Mouse (Mus musculus): Measurements from ENCODE around the gene Arfgap1. TPM values are rescaled to one million over a fixed set of nuclear protein-coding genes. Genes with fewer than 3 reads are reported as not detected.

Arfgap1 gene
- polyA plus RNA-seq, 1 experiment from 2014 or later: 81.6 TPM

GRCm38 (mm10) chr2:180954061-180955047 is 12.7 kb upstream of the Arfgap1 start, which contains the start of gene Nkain4:
TSS of gene Nkain4 (minus strand) at chr2:180954699.
- H3K36me3 ChIP-seq: no peaks in the 10 kb centered on the region
- peaks cover 43% of the 10 kb centered on the region for H3K27me3 ChIP-seq (ENCODE audit: low read depth, poor library complexity, severe bottlenecking)
- H3K4me1 ChIP-seq: peaks cover 73% of the 10 kb centered on the region
- H3K4me3 ChIP-seq: peak within 1 kb of the TSS; percentile 76
- no peaks in the 10 kb centered on the region for H3K9me3 ChIP-seq (replicated peaks)
- under 1% methylated on average over 52 of the region's 52 CpGs for WGBS
- peak; percentile 89 for DNase-seq (ENCODE audit: low spot score)
- H3K27ac ChIP-seq (replicated peaks): peak within 1 kb of the TSS; percentile 92

DNA sequence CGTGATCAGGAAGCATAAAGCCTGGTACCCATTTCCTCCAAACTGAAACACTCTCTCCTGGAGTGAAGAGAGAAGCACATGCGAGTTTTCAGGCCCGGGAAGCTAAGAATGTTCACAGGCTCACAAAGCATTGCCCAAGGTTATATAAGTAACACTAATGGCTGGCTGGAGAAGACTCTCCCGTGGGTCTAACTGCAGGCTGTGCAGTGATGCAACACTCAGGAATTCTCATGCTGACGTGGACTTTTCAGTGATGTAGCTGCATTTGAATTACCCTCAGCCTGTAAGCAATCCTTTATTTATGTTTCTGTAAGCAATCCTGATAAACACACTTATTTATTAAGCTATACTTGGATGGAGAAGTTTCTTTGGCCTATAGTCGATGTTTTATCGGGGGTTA is 7.4 kb upstream of the Arfgap1 start:
- Histone ChIP-seq H3K36me3 (no peaks in the 10 kb centered on the region), H3K9me3 (replicated peaks) (no peaks in the 10 kb centered on the region), H3K4me1 (peaks cover 26% of the 10 kb centered on the region), H3K27ac (replicated peaks) (no peak overlapping the region), H3K27me3 (ENCODE audit: low read depth, poor library complexity, severe bottlenecking) (peaks cover 17% of the 10 kb centered on the region), H3K4me3 (no peak overlapping the region)
- 87% methylated on average over 7 of the region's 7 CpGs for WGBS
- no peak for DNase-seq (ENCODE audit: low spot score)

DNA sequence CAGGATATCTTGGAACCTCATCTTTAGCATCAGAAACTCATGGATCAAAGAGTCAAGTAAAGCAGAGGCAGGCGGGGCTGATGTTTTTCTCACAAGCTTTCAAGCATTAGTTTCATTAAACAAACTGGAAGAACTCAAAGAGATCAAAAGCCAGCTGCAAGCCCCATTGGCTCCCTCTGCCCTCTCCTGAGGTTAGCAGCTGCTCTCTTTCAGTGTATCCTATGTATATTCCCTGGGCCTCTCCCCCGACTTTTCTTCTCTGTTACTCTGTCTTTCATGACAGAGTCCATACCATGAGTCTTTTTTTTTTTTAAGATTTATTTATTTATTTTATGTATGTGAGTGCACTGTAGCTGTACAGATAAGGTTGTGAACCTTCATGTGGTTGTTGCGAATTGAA is 6.8 kb upstream of the Arfgap1 start:
- H3K9me3 ChIP-seq (replicated peaks): no peaks in the 10 kb centered on the region
- H3K4me3 ChIP-seq: no peak overlapping the region
- no peak for DNase-seq (ENCODE audit: low spot score)
- no peaks in the 10 kb centered on the region for H3K36me3 ChIP-seq
- H3K27ac ChIP-seq (replicated peaks): no peak overlapping the region
- H3K4me1 ChIP-seq: peaks cover 20% of the 10 kb centered on the region
- WGBS: 81% methylated on average over 3 of the region's 3 CpGs
- H3K27me3 ChIP-seq (ENCODE audit: low read depth, poor library complexity, severe bottlenecking): peaks cover 12% of the 10 kb centered on the region

- Histone ChIP-seq H3K27me3 (ENCODE audit: low read depth, poor library complexity, severe bottlenecking) (no peaks in the 10 kb centered on the region), H3K4me3 (no peak overlapping the region), H3K36me3 (no peaks in the 10 kb centered on the region), H3K27ac (replicated peaks) (no peak overlapping the region), H3K4me1 (peaks cover 19% of the 10 kb centered on the region), H3K9me3 (replicated peaks) (no peaks in the 10 kb centered on the region)
- no peak for DNase-seq (ENCODE audit: low spot score)
- WGBS: 82% methylated on average over 2 of the region's 2 CpGs
Measured at GRCm38 (mm10) chr2:180962616-180963308, 4.3 kb upstream of the Arfgap1 start.

GRCm38 (mm10) chr2:180963956-180964355 is 3.1 kb upstream of the Arfgap1 start:
- Histone ChIP-seq H3K9me3 (replicated peaks) (no peaks in the 10 kb centered on the region), H3K27ac (replicated peaks) (0 out of 2 replicates have a peak overlapping the region, but pooled peaks have one; percentile 38), H3K36me3 (peaks cover 3% of the 10 kb centered on the region), H3K27me3 (ENCODE audit: low read depth, poor library complexity, severe bottlenecking) (no peaks in the 10 kb centered on the region), H3K4me1 (peaks cover 25% of the 10 kb centered on the region), H3K4me3 (0 out of 2 replicates have a peak overlapping the region, but pooled peaks have one; percentile 5)
- WGBS: 7% methylated on average over 5 of the region's 5 CpGs
- DNase-seq (ENCODE audit: low spot score): peak; percentile 80

DNA sequence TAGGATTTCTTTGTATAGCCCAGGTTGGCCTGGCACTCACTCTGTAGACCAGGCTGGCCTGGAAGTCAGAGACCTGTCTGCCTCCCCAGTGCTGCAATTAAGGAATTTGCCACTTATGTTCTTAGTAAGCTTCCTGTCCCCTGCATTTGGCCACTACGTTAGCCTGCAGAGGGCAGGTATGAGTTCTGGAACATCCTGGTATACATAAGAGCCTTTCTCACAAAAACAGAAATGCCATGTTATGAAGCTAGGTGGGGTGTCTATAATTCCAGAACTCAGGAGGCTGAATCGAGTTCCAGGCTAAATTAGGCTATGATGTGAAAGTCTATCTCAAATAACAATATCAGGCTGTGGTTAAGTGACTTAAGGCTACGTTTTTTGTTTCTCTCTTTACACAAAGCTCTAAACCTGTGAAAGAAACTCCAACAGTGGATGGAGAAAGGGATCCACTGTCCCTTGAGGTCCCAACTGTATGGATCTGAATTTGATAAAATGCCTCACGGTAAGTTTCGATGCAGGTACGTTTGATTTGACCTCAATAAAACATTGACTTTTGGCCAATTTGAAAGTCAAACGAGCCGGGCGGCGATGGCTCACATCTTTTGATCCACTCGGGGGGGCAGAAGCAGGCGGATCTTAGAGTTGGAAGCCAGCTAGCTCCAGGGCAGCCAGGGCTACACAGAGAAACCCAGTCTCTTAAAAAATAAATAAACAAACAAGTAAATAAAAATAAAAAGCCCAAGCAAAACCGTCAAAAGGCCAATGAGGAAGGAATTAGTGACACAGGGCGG is 738 bp upstream of the Arfgap1 start:
- Histone ChIP-seq H3K9me3 (replicated peaks) (no peaks in the 10 kb centered on the region), H3K27ac (replicated peaks) (peak overlapping the region; percentile 94), H3K36me3 (peaks cover 21% of the 10 kb centered on the region), H3K4me1 (peaks cover 25% of the 10 kb centered on the region), H3K4me3 (peak overlapping the region; percentile 86), H3K27me3 (ENCODE audit: low read depth, poor library complexity, severe bottlenecking) (no peaks in the 10 kb centered on the region)
- no peak for DNase-seq (ENCODE audit: low spot score)
- 21% methylated on average over 14 of the region's 14 CpGs for WGBS

- H3K36me3 ChIP-seq: peaks cover 75% of the 10 kb centered on the region
- DNase-seq (ENCODE audit: low spot score): no peak
- H3K4me3 ChIP-seq: no peak overlapping the region
- no peaks in the 10 kb centered on the region for H3K27me3 ChIP-seq (ENCODE audit: low read depth, poor library complexity, severe bottlenecking)
- WGBS: 86% methylated on average over 6 of the region's 6 CpGs
- no peak overlapping the region for H3K27ac ChIP-seq (replicated peaks)
- H3K4me1 ChIP-seq: no peaks in the 10 kb centered on the region
- no peaks in the 10 kb centered on the region for H3K9me3 ChIP-seq (replicated peaks)
Measured at GRCm38 (mm10) chr2:180981133-180981532, 14.1 kb downstream of the Arfgap1 start.

DNA sequence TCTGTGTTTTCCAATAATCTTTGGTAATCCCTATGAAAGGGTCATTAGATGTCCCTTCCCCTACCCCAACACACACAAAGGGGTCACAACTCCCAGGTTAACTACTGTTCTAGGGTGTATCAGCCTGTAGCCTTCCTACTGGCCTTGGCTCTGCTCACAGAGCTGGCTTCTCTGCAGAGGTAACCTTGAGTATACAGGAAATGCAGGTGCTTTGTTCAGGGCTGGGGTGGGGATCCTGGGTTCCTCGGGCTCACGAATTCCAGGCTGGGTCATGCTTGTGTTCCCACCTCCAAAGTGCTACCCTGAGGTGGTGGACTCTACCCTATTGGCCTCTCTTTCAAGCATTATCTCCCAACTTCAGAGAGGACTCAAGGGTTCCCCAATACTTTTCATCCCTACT is 18.6 kb downstream of the Arfgap1 start:
- Histone ChIP-seq H3K9me3 (replicated peaks) (no peaks in the 10 kb centered on the region), H3K27me3 (ENCODE audit: low read depth, poor library complexity, severe bottlenecking) (no peaks in the 10 kb centered on the region), H3K27ac (replicated peaks) (no peak overlapping the region), H3K36me3 (peaks cover 30% of the 10 kb centered on the region), H3K4me3 (no peak overlapping the region), H3K4me1 (peaks cover 18% of the 10 kb centered on the region)
- WGBS: 90% methylated on average over 2 of the region's 2 CpGs
- DNase-seq (ENCODE audit: low spot score): no peak

DNA sequence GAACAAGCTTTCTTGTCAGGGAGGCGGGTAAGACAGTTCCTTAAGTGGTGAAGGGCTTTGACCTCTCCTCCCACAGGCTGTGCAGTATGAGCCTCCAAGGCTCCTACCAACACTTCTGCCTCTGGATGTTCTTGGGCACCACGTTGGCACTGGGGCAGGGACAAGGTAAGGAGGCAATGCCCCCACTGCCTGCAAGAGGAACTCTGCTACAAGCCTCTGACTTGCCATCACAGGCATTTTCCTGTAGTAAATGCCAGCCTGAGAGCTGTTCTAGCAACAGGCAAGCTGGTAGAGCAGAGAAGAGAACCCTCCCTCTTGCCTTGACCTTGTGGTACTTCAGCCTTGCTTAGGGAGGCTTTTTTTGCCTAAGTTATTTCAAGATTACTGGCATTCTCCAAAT is 19.4 kb downstream of the Arfgap1 start, which contains the start of gene Col20a1:
Gene Col20a1, plus strand, starts transcription at position 87 of the 400 bp plus-strand sequence.
- Histone ChIP-seq H3K27ac (replicated peaks) (peak within 1 kb of the TSS; percentile 58), H3K36me3 (peaks cover 22% of the 10 kb centered on the region), H3K27me3 (ENCODE audit: low read depth, poor library complexity, severe bottlenecking) (no peaks in the 10 kb centered on the region), H3K4me3 (no peak within 1 kb of the TSS), H3K4me1 (peaks cover 18% of the 10 kb centered on the region), H3K9me3 (replicated peaks) (no peaks in the 10 kb centered on the region)
- no peak for DNase-seq (ENCODE audit: low spot score)
- WGBS: 55% methylated on average over 2 of the region's 2 CpGs

DNA sequence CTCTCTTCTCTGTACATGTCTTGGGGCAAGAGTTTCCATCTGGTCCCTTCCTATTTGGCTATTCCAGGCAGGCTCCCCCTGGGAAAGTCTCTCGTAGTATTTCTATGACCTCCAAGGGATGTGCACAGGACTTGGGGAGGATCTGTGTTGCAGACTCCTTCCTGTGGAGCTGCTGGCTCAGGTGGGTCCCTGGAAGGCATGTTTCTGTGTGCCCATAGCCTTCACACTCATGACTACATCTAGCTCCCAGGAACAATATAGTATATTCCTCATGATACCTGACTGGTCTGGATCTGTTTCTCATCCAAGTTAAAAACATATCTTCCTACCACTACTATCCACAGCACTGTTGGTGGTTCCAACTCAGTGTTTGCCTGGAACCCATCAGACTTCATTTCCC is 20.0 kb downstream of the Arfgap1 start:
- 88% methylated on average over 1 of the region's 1 CpGs for WGBS
- Histone ChIP-seq H3K9me3 (replicated peaks) (no peaks in the 10 kb centered on the region), H3K27ac (replicated peaks) (peak overlapping the region; percentile 58; the same call in 1 of the 2 replicates), H3K4me3 (no peak overlapping the region), H3K27me3 (ENCODE audit: low read depth, poor library complexity, severe bottlenecking) (no peaks in the 10 kb centered on the region), H3K36me3 (peaks cover 17% of the 10 kb centered on the region), H3K4me1 (peaks cover 18% of the 10 kb centered on the region)
- DNase-seq (ENCODE audit: low spot score): no peak

- Histone ChIP-seq H3K27me3 (ENCODE audit: low read depth, poor library complexity, severe bottlenecking) (no peaks in the 10 kb centered on the region), H3K4me3 (no peak overlapping the region), H3K36me3 (peaks cover 11% of the 10 kb centered on the region), H3K27ac (replicated peaks) (peak overlapping the region; percentile 58), H3K4me1 (peaks cover 18% of the 10 kb centered on the region), H3K9me3 (replicated peaks) (no peaks in the 10 kb centered on the region)
- DNase-seq (ENCODE audit: low spot score): no peak
- WGBS: 46% methylated on average over 5 of the region's 5 CpGs
Measured at GRCm38 (mm10) chr2:180987432-180988030, 20.5 kb downstream of the Arfgap1 start.
